Mouse (Mus musculus) myocyte (in vitro differentiated cells): ENCODE measurements around the gene Paf1. TPM values are rescaled to one million over a fixed set of nuclear protein-coding genes. Genes with fewer than 3 reads are reported as not detected.
A peak's percentile ranks its signal among the peaks of the same experiment; 100 is the strongest.

Experiments
- H3K27me3 ChIP-seq: one replicate; pipeline ENCODE4 v1.6.1; 2011; ENCODE audit not compliant: control insufficient read depth, insufficient read depth, insufficient read length
- H3K36me3 ChIP-seq: one replicate; pipeline ENCODE4 v1.6.1; 2011; ENCODE audit not compliant: control insufficient read depth, insufficient read depth
- H3K4me2 ChIP-seq: one replicate; pipeline ENCODE4 v1.6.1; 2011; ENCODE audit warnings: low read depth, control low read depth
- H3K4me3 ChIP-seq: one replicate; pipeline ENCODE4 v1.5.1; 2011; ENCODE audit warnings: mild to moderate bottlenecking, control low read depth, moderate library complexity
- H3K79me2 ChIP-seq: one replicate; pipeline ENCODE4 v1.6.1; 2011; ENCODE audit not compliant: control insufficient read depth, insufficient read depth
- H3ac ChIP-seq: one replicate; pipeline ENCODE4 v1.6.1; 2011; ENCODE audit not compliant: control insufficient read depth, insufficient read length
- CEBPB ChIP-seq: IDR thresholded peaks from 2 replicates; pipeline ENCODE4 v1.6.1; 2011; ENCODE audit warnings: mild to moderate bottlenecking, moderate library complexity; ENCODE audit not compliant: poor library complexity, insufficient read depth, severe bottlenecking
- E2F4 ChIP-seq: IDR thresholded peaks from one replicate; pipeline ENCODE4 v1.6.1; 2011; ENCODE audit warnings: mild to moderate bottlenecking, control low read depth, moderate library complexity; ENCODE audit not compliant: insufficient read depth
- MAX ChIP-seq: IDR thresholded peaks from one replicate; pipeline ENCODE4 v1.6.1; 2011; ENCODE audit warnings: low read depth, mild to moderate bottlenecking, control low read depth
- MYOD1 ChIP-seq, 3 experiments: IDR thresholded peaks; one replicate each; pipeline ENCODE4 v1.6.1; 2011; ENCODE audit warnings: control low read depth in 2 of 3, low read depth in 2 of 3, mild to moderate bottlenecking in 2 of 3, moderate library complexity in 1 of 3; ENCODE audit not compliant: insufficient read length in 2 of 3, control insufficient read depth in 1 of 3
- MYOG ChIP-seq, 3 experiments: IDR thresholded peaks; one replicate each; pipeline ENCODE4 v1.6.1; 2011; ENCODE audit warnings: control low read depth in 2 of 3, low read depth in 2 of 3, mild to moderate bottlenecking in 2 of 3; ENCODE audit not compliant: insufficient read length in 2 of 3, control insufficient read depth in 1 of 3, insufficient read depth in 1 of 3
- POLR2A ChIP-seq: IDR thresholded peaks from one replicate; pipeline ENCODE4 v1.6.1; 2011; ENCODE audit warnings: low read depth, mild to moderate bottlenecking, control low read depth, moderate library complexity; ENCODE audit not compliant: insufficient read length
- POLR2AphosphoS2 ChIP-seq: IDR thresholded peaks from one replicate; pipeline ENCODE4 v1.6.1; 2011; ENCODE audit warnings: low read depth, control low read depth; ENCODE audit not compliant: insufficient read length
- REST ChIP-seq: IDR thresholded peaks from one replicate; pipeline ENCODE4 v1.6.1; 2011; ENCODE audit warnings: mild to moderate bottlenecking, control low read depth, moderate library complexity; ENCODE audit not compliant: insufficient read depth, insufficient read length
- SRF ChIP-seq: IDR thresholded peaks from one replicate; pipeline ENCODE4 v1.6.1; 2011; ENCODE audit warnings: low read depth; ENCODE audit not compliant: control insufficient read depth, insufficient read length
- TCF12 ChIP-seq: IDR thresholded peaks from one replicate; pipeline ENCODE4 v1.6.1; 2011; ENCODE audit warnings: mild to moderate bottlenecking, control low read depth; ENCODE audit not compliant: poor library complexity, insufficient read depth, severe bottlenecking
- TCF3 ChIP-seq: IDR thresholded peaks from one replicate; pipeline ENCODE4 v1.6.1; 2011; ENCODE audit warnings: low read depth, control low read depth; ENCODE audit not compliant: insufficient read length
- USF1 ChIP-seq: IDR thresholded peaks from one replicate; pipeline ENCODE4 v1.6.1; 2011; ENCODE audit warnings: low read depth, mild to moderate bottlenecking, control low read depth, moderate library complexity
- polyA plus RNA-seq: library from polyadenylated mRNA; unstranded; fragments of >200 nt; fragmentation: generic; extraction: Trizol; gene quantifications from one replicate; pipeline ENCODE4 v1.2.1, GENCODE M21; 2012; ENCODE audit warnings: missing spikeins

Gene Paf1
- polyA plus RNA-seq, 1 experiment = 34.3 TPM

DNA sequence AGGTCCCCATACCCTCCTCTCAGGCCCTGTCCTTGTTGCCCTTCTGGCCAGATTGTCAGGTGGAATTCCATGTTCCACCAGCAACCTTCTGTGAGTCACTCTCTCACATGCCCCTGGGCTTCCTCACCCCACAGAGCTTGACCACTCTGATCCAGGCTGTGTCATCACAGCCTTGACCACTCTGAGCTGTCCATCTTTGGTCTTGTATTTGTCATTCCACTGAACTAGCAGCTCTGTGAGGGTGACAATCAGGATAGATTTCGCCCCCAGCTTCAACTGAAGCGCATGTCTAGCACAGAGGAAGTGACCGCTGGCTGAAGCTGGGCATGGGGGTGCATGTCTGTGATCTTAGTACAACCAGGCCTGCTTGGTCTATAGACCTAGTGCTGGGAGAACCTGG, 2.4 kb upstream of the Paf1 start:
- TF ChIP-seq CEBPB (no peak), USF1 (no peak), POLR2AphosphoS2 (no peak), TCF12 (no peak), TCF3 (no peak), MAX (no peak), POLR2A (no peak), E2F4 (no peak), SRF (no peak), MYOD1 (IDR thresholded peaks at IDR 0.05; ENCODE audit: control insufficient read depth in 1 of 3, insufficient read length in 2 of 3, low read depth in 2 of 3) (no peak), REST (no peak), MYOG (IDR thresholded peaks at IDR 0.05; ENCODE audit: control insufficient read depth in 1 of 3, insufficient read depth in 1 of 3, insufficient read length in 2 of 3, low read depth in 2 of 3) (no peak)
- H3K4me3 ChIP-seq = no peak overlapping the region
- no peak overlapping the region for H3K4me2 ChIP-seq
- H3K79me2 ChIP-seq = peaks cover 21% of the 10 kb centered on the region
- no peak overlapping the region for H3ac ChIP-seq
- H3K27me3 ChIP-seq = no peaks in the 10 kb centered on the region
- peaks cover 3% of the 10 kb centered on the region for H3K36me3 ChIP-seq

DNA sequence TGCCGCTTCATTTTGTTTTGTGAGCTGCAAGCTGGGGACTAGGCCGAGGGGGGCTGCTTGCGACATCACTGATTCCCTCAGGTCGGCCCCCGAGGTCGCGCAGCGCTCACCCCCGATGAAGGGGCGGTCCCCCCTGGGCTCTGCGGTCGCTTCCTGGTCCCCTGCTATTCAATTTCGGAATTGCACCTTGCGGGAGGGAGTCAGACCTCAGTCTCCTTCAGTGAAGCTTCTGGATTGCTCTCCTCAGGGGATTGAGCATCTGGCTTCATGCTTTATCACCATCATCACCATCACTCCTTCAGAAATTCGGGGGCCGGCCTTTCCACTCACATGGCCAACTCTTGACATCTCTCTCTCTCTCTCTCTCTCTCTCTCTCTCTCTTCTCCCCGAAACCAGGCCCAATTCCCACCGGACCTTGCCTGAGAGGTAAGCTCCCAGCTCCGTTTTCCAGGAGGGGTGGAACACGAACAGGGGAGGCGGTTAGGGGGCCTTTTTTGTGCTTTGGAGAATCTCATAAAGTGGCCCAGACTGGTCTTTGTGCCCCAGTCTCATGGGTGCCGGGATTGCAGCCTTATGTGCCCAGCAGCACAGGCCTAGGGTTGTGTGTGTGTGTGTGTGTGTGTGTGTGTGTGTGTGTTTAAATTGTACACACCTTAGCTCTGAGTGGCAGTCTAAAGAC, 661 bp downstream of the Paf1 start:
- peak overlapping the region; percentile 45 for H3ac ChIP-seq
- H3K27me3 ChIP-seq = no peaks in the 10 kb centered on the region
- H3K4me2 ChIP-seq = peak overlapping the region; percentile 89
- H3K36me3 ChIP-seq = peaks cover 19% of the 10 kb centered on the region
- H3K4me3 ChIP-seq = peak overlapping the region; percentile 45
- TF ChIP-seq TCF12 = no peak
- TF ChIP-seq POLR2AphosphoS2 = no peak
- TF ChIP-seq MAX = no peak
- TF ChIP-seq E2F4 = no peak
- TF ChIP-seq MYOD1 (IDR thresholded peaks at IDR 0.05; ENCODE audit: control insufficient read depth in 1 of 3, insufficient read length in 2 of 3, low read depth in 2 of 3) = no peak
- peaks cover 21% of the 10 kb centered on the region for H3K79me2 ChIP-seq

DNA sequence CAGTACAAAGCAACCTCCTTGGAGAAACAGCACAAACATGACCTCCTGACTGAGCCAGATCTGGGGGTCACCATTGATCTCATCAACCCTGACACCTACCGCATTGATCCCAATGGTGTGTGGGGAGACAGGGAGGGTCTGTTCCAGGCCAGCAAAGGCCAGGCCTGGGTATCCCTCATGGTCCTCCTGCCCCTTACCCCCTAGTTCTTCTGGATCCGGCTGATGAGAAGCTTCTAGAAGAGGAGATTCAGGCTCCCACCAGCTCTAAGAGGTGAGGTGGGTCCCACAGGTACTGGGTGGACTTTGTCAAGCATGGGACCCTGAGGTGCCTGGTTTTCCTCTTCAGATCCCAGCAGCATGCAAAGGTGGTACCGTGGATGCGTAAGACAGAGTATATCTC, 2.7 kb downstream of the Paf1 start:
- no peak overlapping the region for H3K4me3 ChIP-seq
- H3K79me2 ChIP-seq = peaks cover 21% of the 10 kb centered on the region
- TF ChIP-seq MYOD1 (IDR thresholded peaks at IDR 0.05; ENCODE audit: control insufficient read depth in 1 of 3, insufficient read length in 2 of 3, low read depth in 2 of 3) = no peak
- TF ChIP-seq REST = no peak
- no peak for TF ChIP-seq POLR2AphosphoS2
- no peak for TF ChIP-seq SRF
- TF ChIP-seq CEBPB = no peak
- TF ChIP-seq USF1 = no peak
- no peak for TF ChIP-seq MAX
- TF ChIP-seq MYOG (IDR thresholded peaks at IDR 0.05; ENCODE audit: control insufficient read depth in 1 of 3, insufficient read depth in 1 of 3, insufficient read length in 2 of 3, low read depth in 2 of 3) = no peak
- no peak for TF ChIP-seq TCF3
- no peak for TF ChIP-seq E2F4
- no peak for TF ChIP-seq TCF12
- no peak for TF ChIP-seq POLR2A
- no peaks in the 10 kb centered on the region for H3K27me3 ChIP-seq
- peaks cover 18% of the 10 kb centered on the region for H3K36me3 ChIP-seq
- no peak overlapping the region for H3ac ChIP-seq
- H3K4me2 ChIP-seq = no peak overlapping the region

DNA sequence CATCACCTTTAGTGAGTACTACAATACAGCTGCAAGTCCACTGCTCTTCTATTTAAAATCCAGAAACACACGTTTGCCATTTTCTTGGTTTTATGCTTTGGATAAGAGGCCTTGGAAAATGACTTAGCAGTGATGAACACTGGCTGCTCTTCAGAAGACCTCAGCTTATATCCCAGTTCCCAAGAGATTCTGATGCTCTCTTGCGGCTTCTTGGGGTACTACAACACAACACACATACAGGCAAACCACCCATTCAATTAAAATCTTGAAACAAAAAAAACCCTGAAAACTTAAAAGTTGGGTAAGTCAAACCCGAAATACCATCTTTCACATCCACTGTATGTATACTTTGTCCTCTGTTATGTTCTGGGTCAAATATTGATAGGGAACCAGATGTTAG, 5.2 kb downstream of the Paf1 start:
- no peak overlapping the region for H3K4me3 ChIP-seq
- TF ChIP-seq POLR2A = no peak
- H3K36me3 ChIP-seq = peaks cover 22% of the 10 kb centered on the region
- no peak overlapping the region for H3K4me2 ChIP-seq
- H3K27me3 ChIP-seq = no peaks in the 10 kb centered on the region
- H3K79me2 ChIP-seq = peaks cover 7% of the 10 kb centered on the region
- no peak overlapping the region for H3ac ChIP-seq

DNA sequence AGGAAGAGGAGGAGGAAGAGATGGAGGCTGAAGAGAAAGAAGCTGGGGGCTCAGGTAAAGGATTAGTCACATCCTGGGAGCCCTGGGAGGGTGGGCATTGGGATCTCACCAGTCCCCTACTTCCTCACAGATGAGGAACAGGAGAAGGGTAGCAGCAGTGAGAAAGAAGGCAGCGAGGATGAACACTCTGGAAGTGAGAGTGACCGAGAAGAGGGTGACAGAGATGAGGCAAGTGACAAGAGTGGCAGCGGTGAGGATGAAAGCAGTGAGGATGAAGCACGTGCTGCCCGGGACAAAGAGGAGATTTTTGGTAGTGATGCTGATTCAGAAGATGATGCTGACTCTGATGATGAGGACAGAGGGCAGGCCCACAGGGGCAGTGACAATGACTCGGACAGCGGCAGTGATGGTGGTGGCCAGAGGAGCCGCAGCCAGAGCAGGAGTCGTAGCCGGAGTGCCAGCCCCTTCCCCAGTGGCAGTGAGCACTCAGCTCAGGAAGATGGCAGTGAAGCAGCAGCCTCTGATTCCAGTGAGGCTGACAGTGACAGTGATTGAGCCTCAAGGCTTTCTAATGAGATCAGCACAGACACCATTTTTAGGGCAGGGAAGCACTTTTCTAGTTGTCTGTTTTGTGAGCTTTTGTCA, 6.1 kb downstream of the Paf1 start:
- Histone ChIP-seq H3K27me3 (no peaks in the 10 kb centered on the region), H3K4me2 (no peak overlapping the region), H3K36me3 (peaks cover 22% of the 10 kb centered on the region), H3ac (no peak overlapping the region), H3K4me3 (no peak overlapping the region), H3K79me2 (peaks cover under 1% of the 10 kb centered on the region)
- TF ChIP-seq E2F4 (no peak), CEBPB (no peak), POLR2AphosphoS2 (peak; percentile 36), MYOG (IDR thresholded peaks at IDR 0.05; ENCODE audit: control insufficient read depth in 1 of 3, insufficient read depth in 1 of 3, insufficient read length in 2 of 3, low read depth in 2 of 3) (no peak)
